Mouse (Mus musculus): ENCODE data around the gene Atg9a. TPM values are rescaled to one million over a fixed set of nuclear protein-coding genes. Genes with fewer than 3 reads are reported as not detected.

Gene Atg9a
- polyA plus RNA-seq, 1 experiment from 2014 or later, result 37.7 TPM

DNA sequence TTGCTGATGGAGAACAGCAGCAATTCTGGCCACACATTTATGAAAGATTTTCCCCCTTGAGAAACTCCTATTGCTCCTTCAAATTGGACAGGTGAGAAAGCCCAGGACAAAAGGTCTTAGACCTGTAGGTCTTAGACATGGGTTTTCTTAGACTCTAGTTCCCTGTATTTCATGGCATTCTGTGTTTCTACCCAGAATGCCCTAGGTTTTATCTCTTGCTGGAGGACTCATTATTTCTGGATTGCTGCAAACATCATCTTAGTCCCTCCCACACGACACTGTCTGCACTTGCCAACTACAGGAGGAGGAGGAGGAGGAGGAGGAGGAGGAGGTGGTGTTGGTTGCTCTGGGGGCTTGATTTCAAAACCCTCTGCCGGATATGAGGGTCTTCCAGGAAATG lies 34.1 kb upstream of the Atg9a start:
- 42% methylated on average over 2 of the region's 2 CpGs for WGBS
- H3K27ac ChIP-seq (replicated peaks), result no peak overlapping the region
- no peaks in the 10 kb centered on the region for H3K36me3 ChIP-seq
- H3K4me2 ChIP-seq (replicated peaks), result no peak overlapping the region
- H3K9me3 ChIP-seq (replicated peaks), result no peaks in the 10 kb centered on the region
- H3K4me1 ChIP-seq, result no peaks in the 10 kb centered on the region
- no peak overlapping the region for H3K4me3 ChIP-seq (replicated peaks)
- ATAC-seq (ENCODE audit: insufficient number of reproducible peaks, low FRiP score, low TSS enrichment, low read depth), result no peak
- H3K27me3 ChIP-seq, result peaks cover 7% of the 10 kb centered on the region
- no peak overlapping the region for H3K9ac ChIP-seq

DNA sequence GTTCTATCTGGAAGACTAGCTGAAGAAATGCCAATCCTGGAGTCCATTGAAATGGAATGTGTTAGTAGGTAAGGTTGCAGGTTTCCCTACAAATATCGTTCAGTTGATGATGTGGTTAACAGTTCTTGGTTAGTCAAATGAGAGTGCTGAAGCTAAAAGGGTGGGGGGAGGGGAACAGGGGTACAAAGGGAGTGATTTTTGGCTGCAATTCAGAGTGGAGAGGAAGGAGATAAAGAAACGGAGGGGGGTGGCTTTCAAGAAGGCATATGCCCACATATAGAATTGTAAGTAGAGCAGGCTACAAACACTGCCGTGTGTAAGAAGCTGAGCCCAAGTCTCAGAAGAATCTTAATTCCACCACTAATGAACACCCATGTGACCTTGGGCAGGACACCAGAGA lies 33.5 kb upstream of the Atg9a start:
- H3K27me3 ChIP-seq, result peaks cover 14% of the 10 kb centered on the region
- H3K9ac ChIP-seq, result no peak overlapping the region
- no peak overlapping the region for H3K4me2 ChIP-seq (replicated peaks)
- ATAC-seq (ENCODE audit: insufficient number of reproducible peaks, low FRiP score, low TSS enrichment, low read depth), result no peak
- H3K36me3 ChIP-seq, result no peaks in the 10 kb centered on the region
- no peaks in the 10 kb centered on the region for H3K4me1 ChIP-seq
- WGBS, result 64% methylated on average over 3 of the region's 3 CpGs
- H3K27ac ChIP-seq (replicated peaks), result no peak overlapping the region
- H3K4me3 ChIP-seq (replicated peaks), result no peak overlapping the region
- H3K9me3 ChIP-seq (replicated peaks), result no peaks in the 10 kb centered on the region

- peaks cover 12% of the 10 kb centered on the region for H3K4me1 ChIP-seq
- no peak overlapping the region for H3K4me3 ChIP-seq (replicated peaks)
- peaks cover 33% of the 10 kb centered on the region for H3K27me3 ChIP-seq
- WGBS, result 64% methylated on average over 6 of the region's 6 CpGs
- no peaks in the 10 kb centered on the region for H3K36me3 ChIP-seq
- no peak overlapping the region for H3K27ac ChIP-seq (replicated peaks)
- no peaks in the 10 kb centered on the region for H3K9me3 ChIP-seq (replicated peaks)
- H3K9ac ChIP-seq, result no peak overlapping the region
- ATAC-seq (ENCODE audit: insufficient number of reproducible peaks, low FRiP score, low TSS enrichment, low read depth), result no peak
- no peak overlapping the region for H3K4me2 ChIP-seq (replicated peaks)
Measured at GRCm38 (mm10) chr1:75223532-75223931, 31.5 kb upstream of the Atg9a start.

- H3K9me3 ChIP-seq (replicated peaks), result no peaks in the 10 kb centered on the region
- H3K4me1 ChIP-seq, result peaks cover 18% of the 10 kb centered on the region
- H3K27ac ChIP-seq (replicated peaks), result no peak overlapping the region
- H3K27me3 ChIP-seq, result peaks cover 39% of the 10 kb centered on the region
- H3K4me2 ChIP-seq (replicated peaks), result no peak overlapping the region
- 63% methylated on average over 6 of the region's 6 CpGs for WGBS
- H3K4me3 ChIP-seq (replicated peaks), result no peak overlapping the region
- H3K36me3 ChIP-seq, result no peaks in the 10 kb centered on the region
- no peak for ATAC-seq (ENCODE audit: insufficient number of reproducible peaks, low FRiP score, low TSS enrichment, low read depth)
- no peak overlapping the region for H3K9ac ChIP-seq
Measured at GRCm38 (mm10) chr1:75222926-75223325, 30.9 kb upstream of the Atg9a start.

GRCm38 (mm10) chr1:75221538-75221937 lies 29.5 kb upstream of the Atg9a start:
- H3K4me1 ChIP-seq, result peaks cover 18% of the 10 kb centered on the region
- no peak overlapping the region for H3K9ac ChIP-seq
- no peaks in the 10 kb centered on the region for H3K36me3 ChIP-seq
- 71% methylated on average over 3 of the region's 3 CpGs for WGBS
- no peak overlapping the region for H3K27ac ChIP-seq (replicated peaks)
- ATAC-seq (ENCODE audit: insufficient number of reproducible peaks, low FRiP score, low TSS enrichment, low read depth), result no peak
- H3K4me3 ChIP-seq (replicated peaks), result no peak overlapping the region
- H3K27me3 ChIP-seq, result peaks cover 51% of the 10 kb centered on the region
- no peak overlapping the region for H3K4me2 ChIP-seq (replicated peaks)
- H3K9me3 ChIP-seq (replicated peaks), result no peaks in the 10 kb centered on the region

DNA sequence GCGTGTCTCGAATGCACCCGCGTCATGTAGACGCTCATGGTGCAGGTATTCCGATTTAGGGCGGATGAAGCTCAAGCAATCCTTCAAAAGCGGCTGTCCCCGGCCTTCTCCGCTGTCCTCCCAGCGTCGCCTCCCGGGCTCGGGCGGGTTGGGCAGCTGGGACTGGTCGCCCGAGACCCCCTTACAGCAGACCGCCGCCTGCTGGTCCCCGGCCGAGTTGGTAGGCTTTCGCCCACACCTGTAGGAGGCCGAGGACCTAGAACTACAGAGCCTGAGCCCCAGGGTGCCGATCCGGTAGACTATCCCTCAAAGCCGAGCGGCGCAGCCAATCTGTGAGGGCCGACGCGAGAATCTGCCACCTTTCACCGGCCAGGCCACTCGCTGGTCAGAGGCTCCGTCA lies 27.5 kb upstream of the Atg9a start, which contains the start of gene Tuba4a:
Tuba4a (minus strand) TSS at position 335 of the 400 bp plus-strand sequence.
- WGBS, result under 1% methylated on average over 34 of the region's 34 CpGs
- peaks cover 14% of the 10 kb centered on the region for H3K36me3 ChIP-seq
- ATAC-seq (ENCODE audit: insufficient number of reproducible peaks, low FRiP score, low TSS enrichment, low read depth), result peak; percentile 48; the same call in 1 of the 2 replicates

DNA sequence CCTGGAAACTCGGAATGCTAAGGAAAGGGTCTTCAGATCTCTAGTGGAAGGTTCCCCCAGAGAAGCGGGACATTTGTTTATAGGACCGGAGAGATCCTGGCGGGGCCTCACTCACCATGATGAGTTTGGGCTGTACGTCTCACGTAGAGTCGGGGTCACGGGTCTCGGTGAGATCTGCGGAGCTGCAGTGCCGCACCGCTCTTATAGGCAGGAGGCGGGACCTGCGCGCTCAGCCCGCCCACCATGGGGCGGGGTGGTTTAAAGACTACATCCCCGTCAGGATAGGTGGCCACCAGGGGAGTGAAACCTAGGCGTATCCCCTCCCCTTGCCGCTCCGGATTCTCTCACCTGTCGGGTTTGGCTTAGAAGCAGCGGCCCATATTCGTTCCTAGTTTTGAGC lies 27.1 kb upstream of the Atg9a start:
- no peaks in the 10 kb centered on the region for H3K9me3 ChIP-seq (replicated peaks)
- H3K4me2 ChIP-seq (replicated peaks), result peak overlapping the region; percentile 98
- peaks cover 18% of the 10 kb centered on the region for H3K4me1 ChIP-seq
- peak overlapping the region; percentile 51; the same call in 1 of the 2 replicates for H3K27ac ChIP-seq (replicated peaks)
- H3K9ac ChIP-seq, result peak overlapping the region; percentile 48
- peak; percentile 85 for ATAC-seq (ENCODE audit: insufficient number of reproducible peaks, low FRiP score, low TSS enrichment, low read depth)
- H3K4me3 ChIP-seq (replicated peaks), result peak overlapping the region; percentile 57
- H3K27me3 ChIP-seq, result peaks cover 51% of the 10 kb centered on the region
- H3K36me3 ChIP-seq, result peaks cover 18% of the 10 kb centered on the region
- WGBS, result under 1% methylated on average over 24 of the region's 24 CpGs

More for the DNA sequence above, 27.5 kb upstream of the Atg9a start, which contains the start of gene Tuba4a:
- peaks cover 51% of the 10 kb centered on the region for H3K27me3 ChIP-seq
- H3K9me3 ChIP-seq (replicated peaks), result no peaks in the 10 kb centered on the region
- peak within 1 kb of the TSS; percentile 48 for H3K9ac ChIP-seq
- peak within 1 kb of the TSS; percentile 57 for H3K4me3 ChIP-seq (replicated peaks)
- peak within 1 kb of the TSS; percentile 51; the same call in 1 of the 2 replicates for H3K27ac ChIP-seq (replicated peaks)
- peak within 1 kb of the TSS; percentile 98 for H3K4me2 ChIP-seq (replicated peaks)
- peaks cover 18% of the 10 kb centered on the region for H3K4me1 ChIP-seq

DNA sequence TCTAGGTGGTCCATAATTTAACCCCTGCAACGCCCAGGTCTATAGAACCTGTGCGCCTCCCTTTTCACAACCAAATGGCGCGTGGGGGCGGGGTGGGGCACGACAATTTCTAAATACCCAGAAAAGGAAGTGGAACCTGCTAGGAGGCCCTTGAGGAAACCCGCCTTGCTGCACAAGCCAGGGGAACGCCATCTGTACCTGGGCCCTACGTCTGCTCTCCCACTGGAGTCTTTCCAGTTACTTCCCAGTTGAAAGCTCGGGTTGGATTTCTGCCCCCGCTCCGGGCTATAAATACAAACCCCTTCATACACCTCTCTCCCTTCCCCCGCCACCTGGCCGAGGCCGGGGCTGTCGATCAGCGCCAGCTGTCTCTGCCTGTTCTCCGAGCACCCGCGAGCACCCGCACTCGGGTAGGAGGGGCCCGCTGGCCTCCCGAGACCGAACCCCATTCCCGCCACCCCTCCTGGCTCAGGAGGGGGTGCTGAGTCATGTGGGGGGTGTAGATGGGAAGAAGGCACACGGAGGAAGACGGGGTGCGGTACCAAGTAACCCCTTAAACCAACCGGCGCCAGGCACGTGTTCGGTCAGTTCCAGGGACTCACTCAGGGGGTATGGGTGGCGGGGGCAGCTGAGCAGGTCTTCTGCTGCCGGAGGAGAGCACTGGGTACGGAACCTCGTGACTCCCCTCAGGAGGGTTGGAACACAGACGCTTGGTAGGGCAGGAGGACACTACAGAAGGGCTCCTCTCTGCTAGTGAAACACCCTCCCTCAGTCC lies 26.4 kb upstream of the Atg9a start:
- peak overlapping the region; percentile 57 for H3K4me3 ChIP-seq (replicated peaks)
- H3K36me3 ChIP-seq, result peaks cover 25% of the 10 kb centered on the region
- H3K27ac ChIP-seq (replicated peaks), result peak overlapping the region; percentile 51
- peaks cover 18% of the 10 kb centered on the region for H3K4me1 ChIP-seq
- under 1% methylated on average over 38 of the region's 38 CpGs for WGBS
- peaks cover 51% of the 10 kb centered on the region for H3K27me3 ChIP-seq
- H3K4me2 ChIP-seq (replicated peaks), result peak overlapping the region; percentile 98
- ATAC-seq (ENCODE audit: insufficient number of reproducible peaks, low FRiP score, low TSS enrichment, low read depth), result peak; percentile 49
- H3K9ac ChIP-seq, result 0 out of 2 replicates have a peak overlapping the region, but pooled peaks have one; percentile 21
- H3K9me3 ChIP-seq (replicated peaks), result no peaks in the 10 kb centered on the region

DNA sequence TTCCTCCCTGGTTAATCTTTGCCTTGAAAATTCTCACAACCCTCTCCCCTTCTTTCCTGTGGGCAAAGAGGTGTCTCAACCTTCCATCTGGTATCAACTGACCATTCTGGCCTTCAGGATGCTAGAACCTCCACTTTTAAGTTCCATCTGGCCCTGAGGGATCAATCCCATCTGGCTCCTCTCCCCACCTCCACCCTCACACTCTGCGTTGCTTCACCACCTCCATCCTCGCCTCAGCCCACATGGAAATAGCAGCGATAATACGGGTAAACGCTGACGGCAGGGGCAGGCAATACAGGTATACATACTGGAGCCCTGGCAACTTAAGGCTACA lies 25.9 kb upstream of the Atg9a start:
- Histone ChIP-seq H3K4me2 (replicated peaks) (peak overlapping the region; percentile 98), H3K9ac (no peak overlapping the region), H3K27ac (replicated peaks) (peak overlapping the region; percentile 51), H3K9me3 (replicated peaks) (no peaks in the 10 kb centered on the region), H3K36me3 (peaks cover 30% of the 10 kb centered on the region), H3K27me3 (peaks cover 51% of the 10 kb centered on the region), H3K4me1 (peaks cover 19% of the 10 kb centered on the region), H3K4me3 (replicated peaks) (peak overlapping the region; percentile 57)
- no peak for ATAC-seq (ENCODE audit: insufficient number of reproducible peaks, low FRiP score, low TSS enrichment, low read depth)
- WGBS, result 5% methylated on average over 6 of the region's 6 CpGs

DNA sequence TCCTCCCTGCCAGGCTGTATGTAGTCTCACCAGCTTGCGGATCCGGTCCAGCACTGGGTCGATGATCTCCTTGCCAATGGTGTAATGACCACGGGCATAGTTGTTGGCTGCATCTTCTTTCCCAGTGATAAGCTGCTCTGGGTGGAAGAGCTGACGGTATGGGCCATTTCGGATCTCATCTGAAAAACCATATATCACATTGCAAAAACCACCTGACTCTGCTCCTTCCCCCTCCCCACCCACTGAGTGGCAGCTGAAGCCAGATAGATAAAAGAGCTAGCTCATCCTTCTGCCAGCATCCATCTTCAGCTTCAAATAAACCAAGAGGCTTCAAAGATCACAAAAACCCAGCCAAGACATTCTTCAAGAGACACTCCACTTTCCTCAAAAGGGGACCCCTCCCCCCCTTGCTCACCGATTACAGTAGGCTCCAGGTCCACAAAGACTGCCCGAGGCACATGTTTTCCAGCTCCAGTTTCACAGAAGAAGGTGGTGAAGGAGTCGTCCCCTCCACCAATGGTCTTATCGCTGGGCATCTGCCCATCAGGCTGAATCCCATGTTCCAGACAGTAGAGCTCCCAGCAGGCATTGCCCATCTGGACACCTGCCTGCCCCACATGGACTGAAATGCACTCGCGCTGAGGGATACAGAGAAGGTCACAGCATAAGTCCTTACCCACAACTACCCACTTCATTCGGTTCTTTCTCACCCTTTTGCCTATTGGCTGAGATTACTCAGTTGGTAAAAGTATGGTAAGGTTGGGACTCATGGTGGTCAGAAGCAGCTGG lies 25.0 kb upstream of the Atg9a start:
- H3K27me3 ChIP-seq, result peaks cover 51% of the 10 kb centered on the region
- 0 out of 2 replicates have a peak overlapping the region, but pooled peaks have one; percentile 98 for H3K4me2 ChIP-seq (replicated peaks)
- H3K9me3 ChIP-seq (replicated peaks), result no peaks in the 10 kb centered on the region
- H3K4me3 ChIP-seq (replicated peaks), result no peak overlapping the region
- H3K27ac ChIP-seq (replicated peaks), result no peak overlapping the region
- no peak for ATAC-seq (ENCODE audit: insufficient number of reproducible peaks, low FRiP score, low TSS enrichment, low read depth)
- H3K4me1 ChIP-seq, result peaks cover 27% of the 10 kb centered on the region
- WGBS, result 71% methylated on average over 13 of the region's 13 CpGs
- H3K9ac ChIP-seq, result no peak overlapping the region
- peaks cover 37% of the 10 kb centered on the region for H3K36me3 ChIP-seq

GRCm38 (mm10) chr1:75215785-75216184 lies 23.8 kb upstream of the Atg9a start:
- Histone ChIP-seq H3K27me3 (peaks cover 41% of the 10 kb centered on the region), H3K4me2 (replicated peaks) (no peak overlapping the region), H3K9ac (no peak overlapping the region), H3K27ac (replicated peaks) (no peak overlapping the region), H3K9me3 (replicated peaks) (no peaks in the 10 kb centered on the region), H3K36me3 (peaks cover 41% of the 10 kb centered on the region), H3K4me3 (replicated peaks) (no peak overlapping the region), H3K4me1 (peaks cover 37% of the 10 kb centered on the region)
- WGBS, result 92% methylated on average over 9 of the region's 9 CpGs
- ATAC-seq (ENCODE audit: insufficient number of reproducible peaks, low FRiP score, low TSS enrichment, low read depth), result no peak

Measured in embryonic facial prominence, embryonic 15.5 days (tissue).